Mouse (Mus musculus) liver, postnatal 0 days (tissue): Measurements from ENCODE around the gene Adtrp.

Experiments
- CTCF ChIP-seq: sonication (generic); IDR thresholded peaks from 2 replicates; pipeline ENCODE4 v1.5.1; 2016; ENCODE audit warnings: antibody characterized with exemption, low read depth
- EP300 ChIP-seq: IDR thresholded peaks from 2 replicates; pipeline ENCODE4 v1.6.1; 2016; ENCODE audit warnings: antibody characterized with exemption, low read depth, mild to moderate bottlenecking

DNA sequence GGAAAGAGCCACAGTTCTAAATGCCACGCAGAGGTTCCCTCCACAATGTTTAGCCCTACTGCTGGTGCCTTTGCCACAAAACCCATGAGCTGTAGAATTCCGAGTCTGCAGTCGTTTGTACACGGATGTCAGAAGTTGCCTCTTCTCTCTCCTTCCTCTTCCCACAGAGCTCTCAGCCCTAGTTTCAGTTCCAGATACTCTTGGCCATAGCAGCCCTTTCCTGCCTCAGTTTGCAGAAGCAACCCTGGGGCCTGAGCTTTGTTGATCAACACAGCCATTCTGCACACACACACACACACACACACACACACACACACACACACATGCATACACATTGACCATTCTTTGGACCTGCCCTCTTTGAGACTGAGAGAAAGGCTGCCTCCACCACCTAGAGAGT is 28.0 kb downstream of the Adtrp start:
- no peak for TF ChIP-seq CTCF
- TF ChIP-seq EP300, result no peak
